ENCODE assay signal across 8 mouse cellular contexts in the genomic region with DNA sequence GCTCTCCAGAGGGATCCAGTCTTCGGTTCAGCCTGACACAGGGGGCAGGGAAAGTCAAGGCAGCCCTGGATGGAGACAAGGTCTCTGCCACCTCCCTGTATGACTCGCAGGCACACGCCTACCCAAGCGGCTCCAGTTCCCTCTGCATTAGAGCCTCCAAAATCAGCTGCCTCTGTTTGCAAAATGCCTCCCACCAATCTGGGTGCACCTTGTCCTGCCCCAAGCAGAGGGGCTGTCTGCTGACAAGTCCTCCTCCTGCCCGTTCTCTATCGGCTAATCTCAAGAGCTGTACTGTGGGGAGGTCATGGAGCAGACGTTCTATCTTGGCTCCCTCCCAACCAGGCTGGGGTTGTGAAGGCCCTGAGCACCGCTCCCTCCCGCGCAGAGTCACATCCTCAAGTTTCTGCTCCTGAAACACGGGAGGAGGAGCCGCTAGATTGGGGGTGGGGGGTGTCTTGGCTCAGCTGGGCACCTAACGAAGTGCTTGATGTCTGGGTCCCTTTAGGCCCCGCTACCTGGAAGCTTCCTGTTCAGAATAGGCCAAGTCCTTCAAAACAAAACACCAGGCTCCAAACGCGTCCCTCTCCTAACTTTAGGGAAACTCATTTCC. TPM values are rescaled to one million over a fixed set of nuclear protein-coding genes. Genes with fewer than 3 reads are reported as not detected.
A peak's percentile ranks its signal among the peaks of the same experiment; 100 is the strongest.
DNase-seq lines count a peak whose midpoint lies in the region; ATAC-seq and TF ChIP-seq lines count a peak whose summit lies in the region.
"Had no signal": no experiment of that assay in that cellular context is flagged by ENCODE, and none has a peak within 500 bp of the region (broad histone marks: within the 10 kb centered on the region; RNA-seq: fewer than 3 reads in every experiment).

No protein-coding gene starts in this region.

- WGBS in lung, embryonic 14.5 days: 6% methylated on average over 16 of the region's 16 CpGs
- WGBS in olfactory bulb, adult 2 months: 2% methylated on average over 16 of the region's 16 CpGs

- peak overlapping the region; percentile 93 for H3K4me2 ChIP-seq in lung, embryonic 14.5 days

- H3K9ac ChIP-seq in lung, embryonic 14.5 days: peak overlapping the region; percentile 84

- no peak for TF ChIP-seq POLR2A in olfactory bulb, adult 2 months (IDR thresholded peaks at IDR 0.05; ENCODE audit: insufficient read depth, low read depth, low read length)

- H3K4me1 ChIP-seq in G1E (ENCODE audit: insufficient read depth, low read depth, low read length): peaks cover 57% of the 10 kb centered on the region
- H3K4me1 ChIP-seq in lung, embryonic 14.5 days (ENCODE audit: insufficient read depth): no peaks in the 10 kb centered on the region
- H3K4me1 ChIP-seq in olfactory bulb, adult 2 months (ENCODE audit: control insufficient read depth, insufficient read depth, low read length): peaks cover 24% of the 10 kb centered on the region

- peaks cover 73% of the 10 kb centered on the region for H3K36me3 ChIP-seq in G1E (replicated peaks)
- H3K36me3 ChIP-seq in lung, embryonic 14.5 days (ENCODE audit: insufficient read depth): peaks cover 41% of the 10 kb centered on the region

- H3K4me3 ChIP-seq in G1E (ENCODE audit: low read depth, low read length): peak overlapping the region; percentile 96
- H3K4me3 ChIP-seq in lung, embryonic 14.5 days (ENCODE audit: low read depth, low read length): peak overlapping the region; percentile 100
- H3K4me3 ChIP-seq in olfactory bulb, adult 2 months (ENCODE audit: insufficient read depth, low read depth, low read length): peak overlapping the region; percentile 92

- 0 out of 2 replicates have a peak overlapping the region, but pooled peaks have one; percentile 63 for H3K27ac ChIP-seq in lung, embryonic 14.5 days (ENCODE audit: low read depth)
- peak overlapping the region; percentile 49; the same call in 1 of the 2 replicates for H3K27ac ChIP-seq in olfactory bulb, adult 2 months (ENCODE audit: insufficient read depth, low read depth, low read length)

- peak; percentile 56 for DNase-seq in CD4-positive helper T cell, adult 2 months (ENCODE audit: low read depth, low spot score)
- peak; percentile 37 for DNase-seq in G1E (ENCODE audit: low spot score)
- DNase-seq in cerebellum, postnatal 10 days: peak; percentile 74 to 77
- DNase-seq in heart, adult 9 months (ENCODE audit: low spot score in 2 of 2): peak; percentile 47 to 65
- peak; percentile 38 to 45 for DNase-seq in kidney, adult 8-10 months
- DNase-seq in lung, embryonic 14.5 days: peak; percentile 57

- no peaks in the 10 kb centered on the region for H3K27me3 ChIP-seq in G1E (ENCODE audit: insufficient read depth, low read length)
- H3K27me3 ChIP-seq in lung, embryonic 14.5 days (ENCODE audit: insufficient read depth, low read length): no peaks in the 10 kb centered on the region

- no peaks in the 10 kb centered on the region for H3K9me3 ChIP-seq in G1E (replicated peaks)
- no peaks in the 10 kb centered on the region for H3K9me3 ChIP-seq in lung, embryonic 14.5 days (ENCODE audit: low read depth, low read length)

- no peak for TF ChIP-seq CTCF in G1E (IDR thresholded peaks at IDR 0.05; ENCODE audit: low read depth, low read length)
- TF ChIP-seq CTCF in lung, embryonic 14.5 days (IDR thresholded peaks at IDR 0.05; ENCODE audit: low read depth): no peak
- no peak for TF ChIP-seq CTCF in olfactory bulb, adult 2 months (IDR thresholded peaks at IDR 0.05; ENCODE audit: insufficient read depth, low read depth, low read length)

- ATAC-seq in G1E (ENCODE audit: extremely low read depth, insufficient number of reproducible peaks, low FRiP score, poor library complexity, severe bottlenecking): 0 out of 2 replicates have a peak, but pooled peaks have one; percentile 18
- peak; percentile 18; the same call in 1 of the 2 replicates for ATAC-seq in lung, embryonic 14.5 days (ENCODE audit: insufficient read depth)

RNA-seq across cellular contexts. Expression of gene Rnf166, which starts 0.8 kb away (rescaled TPM):
- total RNA-seq in G1E (2014; fragmentation: Nextera tagmentation) (28.0 and 45.3 TPM in 2 replicates), G1E (2017) (18.6 and 29.4 TPM in 2 replicates)
- 29.5 and 33.3 TPM in 2 replicates for polyA plus RNA-seq in G1E (2012)
- polyA plus RNA-seq in lung, embryonic 14.5 days (2014; fragmentation: Nextera tagmentation; extraction: Ambion mirVana): 34.7 and 37.2 TPM in 2 replicates
- not detected in 2 replicates for polyA plus RNA-seq in olfactory bulb, adult 2 months (2012; ENCODE audit: insufficient read depth, insufficient read length, low replicate concordance, missing spikeins)

RNA-seq across cellular contexts. Expression of gene Ctu2, which starts 0.9 kb away (rescaled TPM):
- total RNA-seq in G1E (2014; fragmentation: Nextera tagmentation): 10.9 and 18.3 TPM in 2 replicates
- 8.8 and 10.9 TPM in 2 replicates for total RNA-seq in G1E (2017)
- polyA plus RNA-seq in G1E (2012): 19.4 and 25.7 TPM in 2 replicates
- 45.4 and 56.2 TPM in 2 replicates for polyA plus RNA-seq in lung, embryonic 14.5 days (2014; fragmentation: Nextera tagmentation; extraction: Ambion mirVana)
- polyA plus RNA-seq in olfactory bulb, adult 2 months (2012; ENCODE audit: insufficient read depth, insufficient read length, low replicate concordance, missing spikeins): not detected in 2 replicates

RNA-seq across cellular contexts. Expression of gene Snai3, which starts 14.5 kb away (rescaled TPM):
- total RNA-seq in G1E (2014; fragmentation: Nextera tagmentation): not detected in 2 replicates
- total RNA-seq in G1E (2017): not detected in 2 replicates
- polyA plus RNA-seq in G1E (2012): not detected in 2 replicates
- polyA plus RNA-seq in lung, embryonic 14.5 days (2014; fragmentation: Nextera tagmentation; extraction: Ambion mirVana): 0.87 and 1.3 TPM in 2 replicates
- not detected in 2 replicates for polyA plus RNA-seq in olfactory bulb, adult 2 months (2012; ENCODE audit: insufficient read depth, insufficient read length, low replicate concordance, missing spikeins)
- total RNA-seq: layer of hippocampus, postnatal 14 days had no signal

RNA-seq across cellular contexts. Expression of gene Mvd, which starts 31.8 kb away (rescaled TPM):
- total RNA-seq in G1E (2014; fragmentation: Nextera tagmentation) (3.1 and 4.5 TPM in 2 replicates), G1E (2017) (33.3 and 38.6 TPM in 2 replicates)
- 25.8 and 26.4 TPM in 2 replicates for polyA plus RNA-seq in G1E (2012)
- 27.1 and 29.5 TPM in 2 replicates for polyA plus RNA-seq in lung, embryonic 14.5 days (2014; fragmentation: Nextera tagmentation; extraction: Ambion mirVana)
- not detected in 2 replicates for polyA plus RNA-seq in olfactory bulb, adult 2 months (2012; ENCODE audit: insufficient read depth, insufficient read length, low replicate concordance, missing spikeins)

RNA-seq across cellular contexts. Expression of gene Cyba, which starts 42.3 kb away (rescaled TPM):
- total RNA-seq in G1E (2014; fragmentation: Nextera tagmentation) (93.6 and 103 TPM in 2 replicates), G1E (2017) (57.2 and 69.2 TPM in 2 replicates)
- polyA plus RNA-seq in G1E (2012): 368 and 426 TPM in 2 replicates
- polyA plus RNA-seq in lung, embryonic 14.5 days (2014; fragmentation: Nextera tagmentation; extraction: Ambion mirVana): 165 and 175 TPM in 2 replicates
- not detected in 2 replicates for polyA plus RNA-seq in olfactory bulb, adult 2 months (2012; ENCODE audit: insufficient read depth, insufficient read length, low replicate concordance, missing spikeins)

Comparison
In these comparisons a context has a peak if more than half of its experiments do, and no peak if none do; other contexts are left out.
1. Peak in every context shown above with its lines: DNase-seq, ATAC-seq, H3K4me3 ChIP-seq and H3K27ac ChIP-seq.
2. RNA of gene Ctu2, which starts 0.9 kb away (polyA plus RNA-seq): 45.4 to 56.2 TPM in lung, embryonic 14.5 days and 19.4 to 25.7 TPM in G1E; not detected in olfactory bulb, adult 2 months; every median in the first group is over 10 times any median in the second.